12 mouse cellular contexts compared by ENCODE assay signal in genomic region chr8:48002551-48002950, GRCm38 (mm10).
"Had no signal": no experiment of that assay in that cellular context is flagged by ENCODE, and none has a peak within 500 bp of the region (broad histone marks: within the 10 kb centered on the region; RNA-seq: fewer than 3 reads in every experiment).

No protein-coding gene starts in this region.

- DNase-seq: retina, postnatal 1 day; right cerebral cortex, adult 18-20 months; right cerebral cortex, postnatal 14 days; right cerebral cortex, postnatal 25 days; right cerebral cortex, postnatal 4 days; spleen, adult 18-20 months; thymus, adult 18-20 months; thymus, adult 2 months; thymus, postnatal 14 days; thymus, postnatal 25 days; thymus, postnatal 36 days; thymus, postnatal 4 days had no signal
